Mouse (Mus musculus) left cerebral cortex, adult 18-20 months (tissue): ENCODE results near the gene Micu1. TPM values are rescaled to one million over a fixed set of nuclear protein-coding genes. Genes with fewer than 3 reads are reported as not detected.
A peak's percentile ranks its signal among the peaks of the same experiment; 100 is the strongest.

Source experiments
- DNase-seq, 2 experiments: peaks; one replicate each; pipeline ENCODE4 v3.0.0; 2021 to 2022; ENCODE audit warnings: low spot score in 2 of 2, mixed read lengths in 1 of 2
- total RNA-seq, 2 experiments: library from RNA; stranded (reverse); gene quantifications; 2 replicates each; pipeline ENCODE4 v1.2.3; 2021

Micu1 gene
- total RNA-seq, 2 experiments from 2014 or later: 89.9 to 92.1 TPM

DNA sequence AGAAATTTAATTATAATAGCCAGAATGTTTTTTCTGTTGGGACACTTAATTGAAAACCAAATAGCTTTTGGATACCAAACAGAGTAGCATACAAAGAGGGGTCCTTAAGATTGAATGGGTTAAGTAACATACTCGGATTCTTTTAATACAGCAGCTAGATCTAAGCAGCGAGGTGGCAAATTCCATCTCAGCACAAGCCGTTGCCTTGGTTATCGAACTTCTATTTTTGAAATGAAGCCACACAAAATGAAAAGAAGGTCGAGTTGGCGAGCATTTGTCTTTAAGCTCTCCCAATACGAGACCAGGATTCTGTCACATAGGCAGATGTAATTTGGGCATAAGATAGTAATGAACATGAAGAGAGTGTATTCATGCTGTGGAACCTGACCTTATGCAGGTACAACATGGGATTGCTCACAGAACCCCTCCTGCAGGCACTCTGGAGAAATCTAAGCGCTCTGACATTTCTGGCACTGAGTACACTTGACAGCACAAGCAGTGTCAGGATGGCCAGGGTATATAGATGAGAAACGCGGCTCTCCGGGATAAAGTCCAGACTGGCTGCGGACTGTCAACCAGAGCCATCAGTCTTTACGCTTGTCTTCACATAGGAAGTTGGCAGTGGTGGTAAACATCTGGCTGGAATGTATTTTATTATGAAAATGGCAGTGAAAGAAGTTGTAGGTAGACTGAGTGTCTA is 71.3 kb downstream of the Micu1 start:
- no peak for DNase-seq

DNA sequence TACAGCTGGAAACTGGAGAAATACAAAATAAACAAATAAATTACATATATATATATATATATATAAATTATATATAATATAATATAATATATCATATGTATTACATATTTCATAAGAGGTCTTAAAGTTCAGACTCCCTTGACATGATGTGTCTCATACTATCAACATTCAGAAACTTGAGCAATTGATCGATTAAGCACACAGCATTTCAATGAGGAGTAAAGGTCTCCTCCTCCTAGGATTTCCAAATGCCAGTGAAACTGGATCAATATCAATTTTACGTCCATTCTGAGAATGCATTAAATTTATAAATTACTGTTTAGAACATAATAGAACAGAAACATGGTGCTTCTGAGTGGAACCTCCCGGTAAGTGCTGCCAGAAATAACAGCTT is 71.9 kb downstream of the Micu1 start:
- no peak for DNase-seq

DNA sequence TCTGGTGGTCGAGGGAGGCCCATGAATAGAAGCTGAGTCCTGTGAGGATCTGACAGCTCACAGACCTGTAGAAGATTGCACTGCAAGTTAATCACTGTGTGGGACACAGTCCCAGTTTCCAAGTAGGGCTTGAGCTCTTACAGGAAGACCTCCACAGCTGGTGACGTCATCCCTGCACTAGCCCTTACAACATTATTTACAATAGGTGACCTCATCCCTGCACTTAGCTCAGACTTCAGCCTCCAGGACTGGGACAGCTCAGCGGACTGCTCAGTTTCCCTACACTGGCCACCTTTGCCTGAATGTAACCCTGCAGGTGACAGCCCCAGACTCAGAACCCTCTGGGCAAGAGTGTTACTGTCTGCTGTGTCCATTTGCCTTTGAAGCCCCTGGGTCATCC is 75.0 kb downstream of the Micu1 start:
- no peak for DNase-seq

DNA sequence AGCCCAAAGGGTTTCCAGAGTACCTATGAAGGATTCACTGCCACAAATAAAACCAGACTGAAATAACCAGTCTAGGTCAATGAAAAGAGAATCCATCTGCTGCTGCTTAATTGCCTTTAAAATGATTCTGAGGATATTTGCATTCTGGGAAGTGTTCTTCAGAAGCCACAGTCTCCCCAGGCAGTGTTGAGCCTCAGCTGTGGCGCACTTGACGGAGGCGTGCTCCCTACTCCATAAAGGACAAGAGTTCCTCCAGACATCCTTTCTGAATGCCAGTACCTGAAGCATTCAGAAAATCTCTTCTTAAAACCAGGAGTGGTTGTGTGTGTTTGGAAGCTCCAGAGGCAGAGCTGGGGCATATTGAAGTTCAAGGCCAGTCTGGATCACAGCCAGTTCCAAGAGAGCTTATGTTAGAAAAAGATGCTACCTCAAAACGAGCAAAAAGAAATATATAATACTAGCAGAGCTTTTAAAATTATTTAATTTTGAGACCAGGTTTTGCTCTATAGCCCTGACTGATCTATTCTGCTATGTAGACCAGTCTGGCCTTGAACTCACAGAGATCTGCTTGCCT is 75.9 kb downstream of the Micu1 start:
- DNase-seq: peak in 1 of 2 experiments; percentile 20

DNA sequence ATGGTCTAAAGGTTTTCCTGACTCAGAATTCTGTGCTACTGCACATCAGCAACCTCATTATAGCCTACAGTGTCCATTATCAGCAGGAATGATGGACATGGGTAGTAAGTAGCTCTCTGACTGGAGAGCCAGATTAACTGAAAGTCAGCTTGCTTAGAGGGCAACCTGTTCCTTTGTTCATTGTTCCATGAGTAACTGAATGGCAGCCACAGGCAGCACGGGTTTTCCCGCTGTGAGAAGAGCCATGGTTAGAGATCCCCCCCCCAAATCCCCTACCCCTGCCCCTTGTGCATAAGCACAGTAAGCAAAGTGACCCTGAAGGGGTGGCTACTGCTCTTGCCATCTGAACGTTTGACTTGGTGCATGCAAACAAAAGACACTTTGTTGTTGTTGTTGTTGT is 78.4 kb downstream of the Micu1 start:
- no peak for DNase-seq

DNA sequence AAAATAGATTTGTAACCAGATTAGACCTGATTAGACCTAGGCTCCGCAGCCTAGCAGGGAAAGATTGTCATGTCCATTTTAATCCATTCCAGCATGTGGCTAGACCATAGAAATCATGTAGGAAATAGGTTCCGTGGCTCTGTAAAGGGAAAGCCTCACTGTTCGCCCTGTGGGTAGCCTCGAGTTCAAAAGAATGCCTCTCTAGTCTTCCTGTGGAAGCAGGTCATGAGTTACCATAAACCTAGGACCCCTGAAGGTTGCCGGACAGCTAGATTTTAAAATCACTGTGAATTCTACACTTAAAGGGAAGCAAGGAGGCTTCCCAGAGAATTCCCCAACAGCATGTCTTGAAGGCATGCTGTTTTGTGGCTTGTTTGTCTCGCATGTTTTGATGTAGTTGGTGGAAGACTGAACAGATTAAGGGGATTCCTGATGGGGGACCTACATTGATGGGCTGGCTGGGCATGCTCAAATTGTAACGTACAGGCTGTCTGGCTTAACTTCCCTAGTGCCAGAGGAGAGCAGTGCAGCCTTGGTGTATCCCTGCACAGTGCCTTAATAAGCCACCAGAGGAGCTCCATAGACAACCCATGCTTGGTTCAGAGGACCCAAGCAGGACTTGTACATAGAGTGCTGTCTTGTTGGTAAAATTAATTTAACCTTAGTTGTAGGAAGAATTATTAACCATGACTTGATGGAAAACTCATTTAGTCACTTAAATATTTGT is 79.1 kb downstream of the Micu1 start:
- DNase-seq: no peak

DNA sequence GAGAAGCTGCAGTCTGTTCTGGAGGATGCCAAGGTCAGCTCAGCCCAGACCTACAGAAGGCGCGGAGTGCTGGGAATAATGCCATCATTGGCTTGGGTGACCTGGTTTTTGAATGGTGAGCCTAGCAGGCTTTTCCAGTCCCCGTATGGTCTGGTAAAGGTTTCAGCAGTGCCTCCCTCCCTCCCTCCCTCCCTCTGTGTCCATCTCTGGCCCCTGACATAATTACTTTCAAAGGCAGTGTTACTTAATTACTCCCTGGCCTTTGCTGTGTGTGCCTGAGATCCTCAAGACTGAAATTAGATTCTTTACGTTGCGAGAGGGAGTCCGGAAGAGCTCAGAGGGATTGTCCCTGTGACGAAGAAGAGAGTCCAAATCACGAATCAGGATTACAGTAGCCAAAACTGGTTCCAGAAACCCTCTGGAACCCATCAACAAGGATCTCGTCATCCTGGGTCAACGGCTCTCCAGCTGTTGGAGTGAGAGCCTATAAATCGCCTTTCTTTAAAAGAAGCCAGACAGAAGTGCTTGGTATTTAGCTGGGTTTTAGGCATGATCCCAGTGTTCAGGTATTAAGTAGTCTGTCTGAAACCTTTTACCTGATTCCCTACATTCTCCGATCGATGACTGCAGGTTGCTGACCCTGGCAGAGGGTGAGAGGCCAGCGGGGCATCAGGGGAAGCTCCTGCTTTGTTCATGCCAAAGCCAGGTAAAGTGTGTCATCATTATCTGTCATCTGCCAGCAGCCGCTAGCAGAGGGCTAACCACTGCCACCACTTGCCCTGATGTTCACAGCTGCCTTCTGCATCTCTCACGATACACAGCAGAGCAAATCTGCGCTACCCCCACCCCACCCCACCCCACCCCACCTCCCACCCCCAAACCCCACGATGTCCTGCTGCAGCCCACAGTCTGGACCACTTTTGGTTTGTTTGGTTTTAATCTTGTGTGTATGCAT is 82.7 kb downstream of the Micu1 start:
- DNase-seq: no peak

DNA sequence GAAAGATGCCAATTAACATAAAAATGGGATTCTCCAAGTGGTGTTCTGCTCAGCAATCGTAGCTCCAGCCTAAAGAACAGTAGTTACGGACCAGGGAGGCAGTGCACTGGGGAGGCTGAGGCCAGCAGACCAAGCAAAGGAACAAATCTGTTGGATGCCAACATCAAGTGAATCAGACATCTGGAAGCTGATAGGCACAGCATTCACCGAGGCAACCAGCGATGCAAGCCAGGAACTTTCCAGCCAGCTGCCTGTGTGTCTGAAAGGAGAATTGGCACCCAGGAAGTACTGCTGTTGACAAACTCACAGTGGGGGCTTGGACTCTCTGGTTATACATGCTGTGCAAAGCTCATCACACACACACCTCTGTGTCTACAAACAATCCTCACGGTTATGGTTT is 84.0 kb downstream of the Micu1 start:
- DNase-seq: peak in 1 of 2 experiments; percentile 14

DNA sequence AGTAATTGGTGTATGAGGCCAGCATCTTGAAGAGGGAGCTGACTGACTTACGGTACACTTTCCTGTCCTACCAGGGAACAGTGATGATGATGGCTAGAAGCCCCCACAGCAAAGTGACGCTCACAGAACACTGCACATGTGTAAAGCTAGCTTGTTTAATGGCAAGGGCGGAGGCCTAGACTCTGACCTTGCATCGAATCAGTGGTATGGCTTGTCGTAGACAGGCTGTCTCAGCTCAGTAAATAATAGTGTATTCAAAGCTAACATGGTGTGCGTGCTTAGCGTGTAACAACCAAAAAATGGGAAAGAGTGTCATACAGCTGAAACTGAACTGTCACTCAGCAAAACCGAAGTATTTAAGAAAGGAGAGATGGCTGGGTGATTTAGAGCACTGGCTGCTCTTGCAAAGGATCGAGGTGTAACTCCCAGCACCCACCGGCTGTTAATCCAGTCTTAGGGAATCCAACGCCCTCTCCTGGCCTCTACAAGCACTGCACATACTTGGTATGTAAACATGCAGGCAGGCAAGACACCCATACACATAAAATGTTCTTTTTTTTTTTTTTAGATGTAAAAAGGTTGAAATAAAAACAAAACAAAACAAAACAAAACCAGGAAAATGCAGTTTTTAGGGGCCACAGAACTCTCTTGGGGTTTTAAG is 85.0 kb downstream of the Micu1 start:
- no peak for DNase-seq

DNA sequence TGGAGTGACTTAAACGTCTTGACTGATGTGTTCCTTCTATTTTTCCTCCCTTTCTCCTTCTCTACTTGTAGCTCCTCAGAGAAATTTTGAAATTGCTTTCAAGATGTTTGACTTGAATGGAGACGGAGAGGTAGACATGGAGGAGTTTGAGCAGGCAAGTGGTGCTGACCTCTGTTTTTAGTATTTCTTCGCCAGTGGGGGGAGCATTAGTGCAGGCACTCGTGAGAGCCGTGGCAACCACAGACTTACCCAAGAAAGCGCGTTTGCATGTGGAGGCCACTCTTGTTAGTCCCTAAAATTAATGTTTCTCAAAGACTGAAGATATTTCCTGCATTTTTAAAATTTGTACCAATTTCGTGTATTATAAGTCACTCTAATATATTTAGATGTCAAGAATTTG is 85.6 kb downstream of the Micu1 start:
- no peak for DNase-seq

DNA sequence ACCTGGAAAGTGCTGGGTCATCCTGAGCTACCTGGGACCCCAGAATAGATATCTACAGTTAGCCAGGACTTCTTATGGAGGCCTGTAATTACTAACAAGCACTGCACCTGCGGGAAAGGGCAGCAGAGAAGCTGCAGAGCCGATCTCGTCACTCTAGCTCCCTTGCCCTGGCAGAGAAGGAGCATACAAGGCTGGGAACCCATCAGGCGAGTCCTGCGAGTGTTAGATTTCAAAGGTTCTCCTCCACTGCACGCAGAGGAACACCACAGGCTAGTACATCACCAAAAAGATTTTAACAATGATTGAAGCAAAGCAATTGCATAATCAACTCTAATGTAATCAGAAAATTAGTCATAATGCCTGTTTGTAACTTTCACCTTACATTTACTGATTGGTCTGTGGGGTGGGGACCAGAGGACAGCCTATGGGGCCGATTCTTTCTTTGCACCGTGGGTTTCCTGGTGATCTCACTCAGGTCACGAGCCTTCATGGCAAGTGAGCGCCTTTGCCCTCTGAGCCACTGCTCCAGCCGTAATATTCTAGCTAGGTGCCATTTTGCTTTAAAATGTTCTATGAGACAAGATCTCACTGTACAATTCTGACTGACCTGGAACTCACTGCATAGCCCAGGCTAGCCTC is 88.1 kb downstream of the Micu1 start:
- no peak for DNase-seq

DNA sequence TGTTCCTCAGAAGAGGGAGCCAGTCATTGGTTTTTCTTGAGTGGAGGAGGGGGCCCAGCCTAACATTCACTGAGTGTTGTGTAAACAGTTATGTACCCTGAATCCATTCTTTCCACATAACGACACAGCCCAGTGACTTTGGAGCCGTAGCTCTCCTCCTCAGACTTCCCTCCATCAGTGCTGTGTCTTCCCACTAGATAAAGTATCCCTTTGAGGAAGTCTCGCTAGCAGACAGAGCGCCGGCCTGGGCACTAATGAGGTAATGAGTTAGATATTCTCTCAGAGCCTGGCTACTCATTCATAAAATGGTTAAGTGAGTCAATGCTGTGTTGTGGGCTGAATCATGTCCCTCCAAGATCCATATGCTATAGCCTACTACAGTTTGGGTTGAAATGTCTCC is 89.6 kb downstream of the Micu1 start:
- DNase-seq: no peak

DNA sequence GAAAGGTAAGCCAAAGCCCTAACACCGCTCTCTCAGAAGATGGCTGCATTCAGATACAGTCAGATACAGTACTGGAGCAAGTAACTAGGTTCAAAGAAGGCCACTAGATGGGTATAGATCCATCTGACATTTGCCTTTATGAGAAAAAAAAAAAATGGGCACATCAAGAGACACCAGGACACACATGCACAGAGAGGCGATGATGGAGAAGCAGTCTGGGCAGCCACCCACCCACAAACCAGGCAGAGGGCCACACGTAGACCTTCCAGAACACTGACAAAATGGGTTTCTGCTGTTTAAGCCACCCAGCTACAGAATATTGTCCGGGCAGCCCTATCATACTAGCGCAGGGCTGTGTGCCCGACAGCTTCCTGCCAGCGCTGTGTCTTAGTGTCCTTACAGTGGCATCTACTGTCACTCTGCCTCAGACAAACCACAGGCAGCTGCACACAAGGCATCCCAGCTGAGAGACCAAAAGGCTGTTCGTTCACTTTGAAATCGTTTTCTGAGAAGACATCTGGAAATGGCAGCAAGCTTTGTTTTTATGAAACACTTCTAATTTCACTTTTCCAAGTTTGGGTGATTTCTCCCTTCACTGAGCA is 90.4 kb downstream of the Micu1 start:
- DNase-seq: no peak

DNA sequence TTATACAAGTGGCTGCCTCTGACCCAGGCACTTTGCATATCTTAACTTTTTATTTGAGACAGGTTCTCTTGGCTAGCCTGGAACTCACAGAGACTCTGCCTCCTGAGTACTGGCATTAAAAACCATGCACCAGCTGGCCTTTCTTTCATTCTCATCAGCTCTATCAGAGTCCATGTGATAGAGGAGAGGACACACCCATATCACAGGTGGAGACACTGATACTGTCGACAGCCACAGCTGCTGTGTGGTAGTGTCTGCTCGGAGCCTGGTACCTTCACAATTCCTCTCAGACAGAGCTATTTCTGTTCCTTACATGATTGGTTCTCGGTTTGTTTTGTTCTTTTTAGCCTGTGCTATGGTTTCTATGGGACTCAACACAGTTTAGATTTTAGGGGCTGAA is 91.2 kb downstream of the Micu1 start:
- no peak for DNase-seq

DNA sequence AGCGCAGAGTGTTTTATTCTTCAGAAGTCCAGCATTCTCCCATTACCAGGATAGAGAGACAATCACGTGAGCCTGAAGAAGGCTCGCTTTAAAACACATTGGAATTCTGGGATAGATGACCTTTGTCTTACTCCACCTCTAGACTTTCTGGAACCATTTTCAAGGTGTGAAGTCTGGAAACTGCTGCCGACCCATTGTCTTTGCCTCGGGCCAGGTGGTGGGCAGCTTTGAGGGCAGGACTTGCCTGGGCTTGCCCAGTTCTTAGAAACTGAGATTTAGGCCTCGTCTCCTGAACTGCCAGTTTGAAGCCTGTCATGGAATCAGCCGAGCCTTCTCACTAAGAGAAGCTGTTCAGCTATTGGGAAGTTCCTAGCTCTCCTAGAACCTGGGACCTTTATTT is 92.8 kb downstream of the Micu1 start:
- DNase-seq: no peak

DNA sequence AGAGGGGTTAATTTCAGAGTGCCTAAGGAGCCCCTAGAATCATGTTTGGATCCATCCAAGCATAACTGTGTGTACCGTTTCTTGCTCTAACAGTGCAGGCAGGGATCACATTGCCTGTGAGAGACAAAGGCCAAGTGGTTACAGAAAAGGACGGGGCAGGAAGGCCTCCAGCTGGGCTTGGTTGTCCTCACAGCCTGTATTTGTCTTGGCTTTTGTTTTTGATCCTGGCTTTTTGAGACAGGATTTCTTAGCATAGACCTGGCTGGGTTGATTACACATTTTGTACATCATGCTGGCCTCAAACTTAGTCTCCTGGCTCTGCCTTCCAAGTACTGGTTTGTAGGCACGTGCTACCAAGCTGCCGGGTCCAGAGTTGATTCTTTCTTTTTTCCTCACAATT is 93.6 kb downstream of the Micu1 start:
- no peak for DNase-seq

DNA sequence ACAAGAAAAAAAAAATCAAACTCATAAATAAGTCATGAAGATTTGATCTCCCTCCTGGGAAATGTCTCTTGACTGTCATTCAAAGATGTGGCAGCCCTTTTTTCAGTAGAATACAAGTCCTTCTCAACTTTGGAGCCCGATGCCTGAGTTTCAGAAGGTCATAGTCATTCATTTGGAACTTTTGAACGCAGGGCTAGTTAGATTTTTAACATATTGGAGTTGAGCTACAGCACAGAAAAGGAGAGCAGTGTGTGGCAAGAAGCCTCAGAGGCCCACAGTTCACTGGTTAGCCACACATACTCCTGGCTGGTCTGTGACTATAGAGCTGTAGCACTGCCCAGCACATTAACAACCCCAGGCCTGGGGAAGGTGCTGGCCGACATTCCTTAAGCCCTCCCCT is 96.1 kb downstream of the Micu1 start:
- no peak for DNase-seq

DNA sequence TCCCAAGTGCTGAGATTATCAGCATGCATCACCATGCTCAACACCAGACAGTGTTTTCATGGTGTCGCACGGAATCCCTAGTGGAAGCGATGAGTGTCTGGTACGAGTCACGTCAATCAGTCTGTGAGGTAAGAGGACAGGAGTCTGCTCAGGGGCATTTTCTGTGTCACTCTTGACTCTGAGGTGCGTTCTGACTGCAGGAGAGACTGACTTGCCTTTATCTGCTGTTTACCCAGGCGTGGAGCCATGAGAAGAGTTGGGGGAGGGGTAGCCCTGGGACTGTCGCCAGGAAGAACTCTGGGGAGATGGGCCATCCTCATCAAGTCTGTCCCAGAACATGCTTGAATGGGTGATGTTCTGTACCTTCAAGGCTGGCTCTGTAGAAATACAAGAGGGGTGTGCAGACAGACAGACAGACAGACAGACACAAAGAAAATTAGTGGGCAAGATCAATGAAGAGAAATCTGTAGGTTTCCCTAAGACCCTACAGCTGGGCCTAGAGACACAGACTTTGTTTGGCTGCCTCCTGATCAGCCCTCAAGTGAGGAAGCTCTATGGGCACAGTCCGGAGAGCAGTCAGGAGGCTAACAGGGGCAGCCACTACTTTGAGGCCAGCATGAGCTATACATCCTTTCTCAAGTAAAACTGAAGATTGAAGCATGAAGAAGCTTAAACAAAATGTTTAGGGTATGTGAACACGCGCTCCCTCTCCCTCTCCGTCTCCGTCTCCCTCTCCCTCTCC is 97.2 kb downstream of the Micu1 start:
- DNase-seq: no peak

DNA sequence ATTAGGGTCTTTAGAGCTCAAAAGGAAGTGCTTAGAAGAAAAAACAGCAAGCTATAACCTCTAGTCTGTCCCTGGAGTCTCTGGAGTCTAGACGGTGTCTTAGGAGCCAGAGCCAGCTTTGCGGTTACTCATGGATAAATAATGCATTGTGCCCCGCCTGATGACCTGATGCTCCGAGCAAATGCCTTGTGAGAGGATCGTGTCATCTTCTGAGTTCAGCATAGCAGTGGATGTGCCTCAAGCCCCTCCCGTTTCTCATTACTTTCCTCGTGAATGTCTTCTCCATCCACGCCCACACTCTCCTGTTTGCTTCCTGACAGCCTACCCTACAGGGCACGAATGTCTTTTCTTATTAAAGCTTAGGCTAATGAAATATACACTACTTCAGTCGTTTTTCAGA is 97.9 kb downstream of the Micu1 start:
- DNase-seq: no peak
